10 mouse cellular contexts compared by ENCODE assay signal in genomic region chr12:118455609-118456008, GRCm38 (mm10).
DNase-seq lines count a peak whose midpoint lies in the region; TF ChIP-seq lines count a peak whose summit lies in the region.
"Had no signal": no experiment of that assay in that cellular context is flagged by ENCODE, and none has a peak within 500 bp of the region (broad histone marks: within the 10 kb centered on the region; RNA-seq: fewer than 3 reads in every experiment).

No protein-coding gene starts in this region.

- no peak overlapping the region for H3K4me3 ChIP-seq in layer of hippocampus, adult 2 months
- H3K4me3 ChIP-seq: embryonic facial prominence, embryonic 13.5 days; lung, embryonic 15.5 days had no signal

- H3K27ac ChIP-seq in layer of hippocampus, adult 2 months, result no peak overlapping the region
- H3K27ac ChIP-seq: embryonic facial prominence, embryonic 13.5 days; lung, embryonic 15.5 days had no signal

- peak; percentile 75 for TF ChIP-seq CTCF in layer of hippocampus, adult 2 months (conservative IDR thresholded peaks at IDR 0.05)

- peak; percentile 48 for DNase-seq in embryo, embryonic 10.5 days (ENCODE audit: low spot score)
- DNase-seq in embryo, embryonic 9.5 days (ENCODE audit: extremely low spot score), result no peak
- peak in 1 of 2 experiments; percentile 13 for DNase-seq in layer of hippocampus, adult 2 months (ENCODE audit: low spot score in 2 of 2)
- DNase-seq in layer of hippocampus, adult 9-11 months, result no peak
- DNase-seq in 3T3-L1 (ENCODE audit: low read depth, low spot score), result peak; percentile 60
- DNase-seq in brain, adult 2 months (ENCODE audit: low read depth, low spot score), result peak; percentile 54
- no peak for DNase-seq in kidney, postnatal 25 days
- no peak for DNase-seq in kidney, postnatal 10 days

Comparison
In these comparisons a context has a peak if more than half of its experiments do, and no peak if none do; other contexts are left out.
1. DNase-seq: peak in embryo, embryonic 10.5 days (single experiment), 3T3-L1 (single experiment) and brain, adult 2 months (single experiment); none in embryo, embryonic 9.5 days (single experiment), layer of hippocampus, adult 9-11 months (single experiment), kidney, postnatal 25 days (0 of 2) and kidney, postnatal 10 days (single experiment).